Mouse (Mus musculus): Measurements from ENCODE around the gene Gm20905. TPM values are rescaled to one million over a fixed set of nuclear protein-coding genes. Genes with fewer than 3 reads are reported as not detected.

The Gm20905 gene
- polyA plus RNA-seq (2017; shearing (Covaris generic)): not detected

GRCm38 (mm10) chrY:37259503-37259902 is at the start of gene Gm20905:
Gm20905 (minus strand) TSS chrY:37259603.

Measured in activated CD4-positive, CD25-positive, alpha-beta regulatory T cell (primary cell).